Comparison of ENCODE assay signal across 16 mouse cellular contexts in the genomic region with DNA sequence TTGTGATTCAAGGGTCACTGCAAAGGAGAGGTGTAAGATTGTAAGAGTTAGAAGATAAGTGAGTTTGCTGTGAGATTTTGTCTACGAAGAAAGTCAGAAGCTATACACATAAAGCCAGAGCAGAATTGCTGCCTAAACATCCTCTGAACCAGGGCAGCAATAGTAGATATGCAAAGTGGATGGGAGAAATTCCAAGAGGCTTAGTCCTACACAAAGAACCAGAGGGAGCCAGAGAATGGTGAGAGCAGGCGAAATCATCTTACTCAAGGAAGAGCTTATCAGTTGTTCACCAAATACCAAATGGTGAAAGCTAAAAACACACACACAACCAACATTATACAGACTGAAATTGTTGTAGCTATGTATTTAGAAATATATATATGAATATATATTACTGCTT.
"Had no signal": no experiment of that assay in that cellular context is flagged by ENCODE, and none has a peak within 500 bp of the region (broad histone marks: within the 10 kb centered on the region; RNA-seq: fewer than 3 reads in every experiment).

No protein-coding gene starts in this region.

- H3K9me3 ChIP-seq: midbrain, embryonic 10.5 days; midbrain, embryonic 13.5 days; neural tube, embryonic 13.5 days; neural tube, embryonic 15.5 days; stomach, embryonic 15.5 days had no signal

- DNase-seq: lung, adult 18-20 months; lung, embryonic 14.5 days; lung, postnatal 10 days; lung, postnatal 4 days; right cerebral cortex, postnatal 14 days; thymus, adult 2 months; thymus, postnatal 25 days; thymus, postnatal 4 days had no signal

- H3K4me1 ChIP-seq: midbrain, embryonic 13.5 days; neural tube, embryonic 13.5 days; stomach, embryonic 15.5 days had no signal

- H3K9ac ChIP-seq: liver, embryonic 14.5 days; lung, embryonic 14.5 days; midbrain, embryonic 13.5 days; neural tube, embryonic 13.5 days; neural tube, embryonic 15.5 days; stomach, embryonic 15.5 days had no signal

- H3K27ac ChIP-seq: liver, embryonic 14.5 days; midbrain, embryonic 10.5 days; midbrain, embryonic 13.5 days; neural tube, embryonic 13.5 days; neural tube, embryonic 15.5 days; stomach, embryonic 15.5 days; stomach, postnatal 0 days had no signal

- ATAC-seq: midbrain, embryonic 13.5 days had no signal

- H3K27me3 ChIP-seq: midbrain, embryonic 13.5 days; neural tube, embryonic 13.5 days; neural tube, embryonic 15.5 days; stomach, embryonic 15.5 days had no signal

- H3K36me3 ChIP-seq: midbrain, embryonic 10.5 days; midbrain, embryonic 13.5 days; neural tube, embryonic 13.5 days; neural tube, embryonic 15.5 days; stomach, embryonic 15.5 days had no signal

- H3K4me2 ChIP-seq: lung, embryonic 14.5 days; midbrain, embryonic 13.5 days; neural tube, embryonic 13.5 days; neural tube, embryonic 15.5 days; stomach, embryonic 15.5 days had no signal

- H3K4me3 ChIP-seq: midbrain, embryonic 10.5 days; midbrain, embryonic 13.5 days; myocyte; neural tube, embryonic 13.5 days; neural tube, embryonic 15.5 days; stomach, embryonic 15.5 days had no signal
